Mouse (Mus musculus) myocyte (in vitro differentiated cells): ENCODE data around the gene Suclg2.

Source experiments
- CEBPB ChIP-seq: IDR thresholded peaks from 2 replicates; pipeline ENCODE4 v1.6.1; 2011; ENCODE audit warnings: mild to moderate bottlenecking, moderate library complexity; ENCODE audit not compliant: poor library complexity, insufficient read depth, severe bottlenecking
- E2F4 ChIP-seq: IDR thresholded peaks from one replicate; pipeline ENCODE4 v1.6.1; 2011; ENCODE audit warnings: mild to moderate bottlenecking, control low read depth, moderate library complexity; ENCODE audit not compliant: insufficient read depth
- POLR2A ChIP-seq: IDR thresholded peaks from one replicate; pipeline ENCODE4 v1.6.1; 2011; ENCODE audit warnings: low read depth, mild to moderate bottlenecking, control low read depth, moderate library complexity; ENCODE audit not compliant: insufficient read length
- POLR2AphosphoS2 ChIP-seq: IDR thresholded peaks from one replicate; pipeline ENCODE4 v1.6.1; 2011; ENCODE audit warnings: low read depth, control low read depth; ENCODE audit not compliant: insufficient read length
- REST ChIP-seq: IDR thresholded peaks from one replicate; pipeline ENCODE4 v1.6.1; 2011; ENCODE audit warnings: mild to moderate bottlenecking, control low read depth, moderate library complexity; ENCODE audit not compliant: insufficient read depth, insufficient read length
- TCF12 ChIP-seq: IDR thresholded peaks from one replicate; pipeline ENCODE4 v1.6.1; 2011; ENCODE audit warnings: mild to moderate bottlenecking, control low read depth; ENCODE audit not compliant: poor library complexity, insufficient read depth, severe bottlenecking

DNA sequence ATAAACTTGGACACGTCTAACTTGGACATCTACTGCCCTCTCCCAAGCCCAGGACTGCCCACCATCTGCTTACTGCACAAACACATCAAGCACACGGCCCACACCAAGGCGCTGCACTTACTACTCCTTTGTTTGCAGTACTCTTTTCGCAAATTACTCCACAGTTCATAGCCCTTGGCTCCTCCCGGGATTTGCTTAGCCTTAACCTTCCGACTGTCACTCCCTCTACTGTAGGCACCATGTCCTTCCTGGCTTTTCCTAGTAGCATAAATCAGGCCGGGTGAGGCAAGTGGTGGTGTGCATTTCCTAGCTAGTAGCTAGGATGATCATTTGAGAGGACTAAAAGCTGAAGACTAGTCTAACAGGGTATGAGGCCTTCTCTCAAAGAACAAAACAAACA lies 16.8 kb downstream of the Suclg2 start:
- TF ChIP-seq E2F4 (no peak), TCF12 (no peak), POLR2A (no peak), CEBPB (no peak), POLR2AphosphoS2 (no peak), REST (no peak)
